8 mouse cellular contexts compared by ENCODE assay signal in the genomic region with DNA sequence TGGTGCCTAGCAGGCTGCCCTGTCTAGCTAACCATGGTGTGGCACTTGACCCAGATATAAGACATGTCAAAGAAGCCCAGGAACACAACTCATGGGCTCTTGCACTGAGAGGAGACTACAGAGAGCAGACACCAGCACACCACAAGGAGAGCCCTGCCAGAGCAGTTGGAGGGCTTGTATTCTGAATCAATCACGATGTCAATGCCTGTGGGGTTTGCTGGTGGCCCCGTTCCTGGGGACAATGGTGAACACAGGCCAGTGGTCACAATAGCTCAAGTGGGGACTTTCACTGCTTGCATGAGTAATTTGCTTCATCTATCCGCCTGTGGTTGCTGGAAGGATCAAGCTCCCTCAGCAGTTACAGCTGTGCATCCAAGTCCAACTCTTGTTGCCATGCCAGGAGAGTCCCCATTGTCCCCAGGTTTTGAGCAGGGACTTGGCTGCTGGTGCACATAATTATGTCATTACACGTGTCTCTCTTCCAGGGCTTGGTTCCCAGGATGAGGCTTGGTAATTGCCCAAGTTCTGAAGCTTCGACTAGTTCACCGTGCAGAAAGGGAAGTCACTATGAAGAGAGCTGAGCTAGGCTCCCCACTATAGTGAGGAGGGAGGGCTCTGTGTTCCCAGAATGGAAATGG.
DNase-seq lines count a peak whose midpoint lies in the region.

No protein-coding gene starts in this region.

- peak; percentile 8 to 18 for DNase-seq in cerebellum, adult 18-20 months
- DNase-seq in cerebellum, postnatal 36 days: no peak
- peak; percentile 95 for DNase-seq in Muller cell, postnatal 12 days (ENCODE audit: inconsistent ontology term)
- peak; percentile 33 to 43 for DNase-seq in gastrocnemius, adult 8-10 months (ENCODE audit: low spot score in 2 of 2)
- DNase-seq in left cerebral cortex, adult 11 months (ENCODE audit: low spot score): peak; percentile 36
- DNase-seq in natural killer cell, adult 2 months (ENCODE audit: low spot score in 2 of 2): no peak
- no peak for DNase-seq in urinary bladder, postnatal 4 days (ENCODE audit: low spot score in 2 of 2)
- DNase-seq in spleen, adult 12 weeks (ENCODE audit: low spot score): no peak

Comparison
In these comparisons a context has a peak if more than half of its experiments do, and no peak if none do; other contexts are left out.
1. DNase-seq: peak in cerebellum, adult 18-20 months (2 of 2), Muller cell, postnatal 12 days (single experiment), gastrocnemius, adult 8-10 months (2 of 2) and left cerebral cortex, adult 11 months (single experiment); none in cerebellum, postnatal 36 days (0 of 2), natural killer cell, adult 2 months (0 of 2), urinary bladder, postnatal 4 days (0 of 2) and spleen, adult 12 weeks (single experiment).